Mouse (Mus musculus): Measurements from ENCODE around the gene Arhgef39. TPM values are rescaled to one million over a fixed set of nuclear protein-coding genes. Genes with fewer than 3 reads are reported as not detected.

The Arhgef39 gene
- total RNA-seq, 2 experiments from 2014 or later, result 29.2 to 40.9 TPM

- ATAC-seq (replicated peaks; ENCODE audit: low FRiP score, poor library complexity, severe bottlenecking), result no peak
Measured at GRCm38 (mm10) chr4:43482591-43482990, 16.9 kb downstream of the Arhgef39 start.

DNA sequence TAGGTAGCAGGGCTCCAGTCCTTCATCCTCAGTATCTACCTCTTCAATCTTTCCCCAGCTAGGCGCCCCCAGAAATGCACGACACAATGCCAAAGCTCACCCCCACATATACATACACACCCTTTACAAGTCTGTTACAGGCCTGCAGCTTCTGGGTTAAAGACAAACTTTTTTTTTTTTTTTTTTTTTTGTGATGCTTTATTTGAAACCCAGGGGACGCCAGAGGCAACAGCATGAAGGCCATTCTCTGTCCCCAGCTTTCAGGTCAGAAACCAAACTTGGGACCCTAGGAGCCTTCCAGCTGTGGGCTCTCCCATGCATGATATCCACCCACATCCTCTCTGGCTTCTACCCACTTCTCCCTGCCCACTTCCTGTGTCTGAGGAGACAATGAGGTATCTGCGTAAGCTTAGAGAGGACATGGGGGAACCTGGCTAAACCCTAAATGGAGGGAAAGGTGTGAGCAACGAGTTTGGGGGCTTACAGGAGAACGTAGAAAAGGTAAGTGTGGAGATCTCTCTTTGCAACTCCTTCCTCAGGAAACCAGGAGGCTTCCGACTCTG lies 17.5 kb downstream of the Arhgef39 start:
- ATAC-seq (replicated peaks; ENCODE audit: low FRiP score, poor library complexity, severe bottlenecking), result no peak

DNA sequence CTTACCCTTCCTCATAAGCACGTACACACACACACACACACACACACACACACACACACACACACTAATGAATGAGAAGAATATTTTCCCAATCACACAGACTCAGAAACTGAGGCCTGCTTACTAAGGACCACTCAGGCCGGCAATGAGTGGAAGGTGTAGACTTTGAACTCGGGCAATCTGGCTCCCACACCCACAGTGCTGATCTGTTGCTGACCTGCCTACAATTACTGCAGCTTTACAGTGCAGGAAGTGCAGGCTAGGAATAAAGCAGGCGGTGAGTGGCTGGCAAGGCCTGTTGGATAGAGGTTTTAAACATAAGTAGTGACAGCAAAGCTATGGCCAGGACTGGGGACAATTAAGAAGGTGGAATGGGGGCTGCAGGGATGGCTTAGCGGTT lies 18.5 kb downstream of the Arhgef39 start:
- ATAC-seq (replicated peaks; ENCODE audit: low FRiP score, poor library complexity, severe bottlenecking), result no peak

DNA sequence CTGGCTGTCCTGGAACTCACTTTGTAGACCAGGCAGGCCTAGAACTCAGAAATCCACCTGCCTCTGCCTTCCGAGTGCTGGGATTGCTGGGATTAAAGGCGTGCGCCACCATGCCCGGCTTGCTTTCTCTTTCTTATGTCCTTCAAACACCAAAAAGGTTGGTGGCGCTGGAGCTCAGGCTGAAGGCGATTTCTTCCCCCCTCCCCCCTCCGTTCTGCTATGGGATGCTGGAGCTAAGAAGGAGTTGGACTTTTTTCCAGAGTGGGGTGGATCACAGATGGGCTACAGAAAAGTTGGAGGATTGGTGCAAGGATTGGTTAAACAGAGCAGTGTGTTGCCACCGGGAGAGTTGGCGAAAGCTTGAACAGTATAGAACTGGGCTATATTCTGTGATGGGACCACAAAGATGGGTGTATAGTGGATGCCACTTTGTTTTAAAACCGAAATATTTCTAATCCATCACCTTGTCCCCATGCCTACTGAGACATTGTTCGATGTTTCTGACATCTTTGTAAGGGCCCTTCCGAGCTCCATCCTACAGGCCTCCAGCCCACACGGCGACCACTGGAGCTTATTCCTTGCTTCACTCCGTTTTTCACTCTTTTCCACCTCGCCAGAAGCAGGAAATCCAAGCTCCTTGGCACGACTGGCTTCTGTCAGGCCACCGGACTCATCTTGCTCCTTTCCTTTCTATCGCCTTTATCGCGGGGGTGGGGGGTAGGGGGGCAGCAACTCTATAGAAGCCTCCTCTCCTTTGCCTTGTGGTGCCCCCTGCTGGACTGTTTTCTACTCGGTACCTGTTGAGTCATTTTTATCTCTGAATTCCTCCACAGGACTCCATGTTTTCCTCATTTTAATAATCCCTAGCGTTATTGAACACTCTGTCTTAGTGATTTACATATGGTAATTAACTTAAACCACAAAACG lies 20.3 kb downstream of the Arhgef39 start:
- ATAC-seq (replicated peaks; ENCODE audit: low FRiP score, poor library complexity, severe bottlenecking), result no peak

- peak; percentile 44 for ATAC-seq (replicated peaks; ENCODE audit: low FRiP score, poor library complexity, severe bottlenecking)
Measured at GRCm38 (mm10) chr4:43478534-43478858, 21.0 kb downstream of the Arhgef39 start.

GRCm38 (mm10) chr4:43477857-43478533 lies 21.5 kb downstream of the Arhgef39 start:
- ATAC-seq (replicated peaks; ENCODE audit: low FRiP score, poor library complexity, severe bottlenecking), result peak; percentile 98

DNA sequence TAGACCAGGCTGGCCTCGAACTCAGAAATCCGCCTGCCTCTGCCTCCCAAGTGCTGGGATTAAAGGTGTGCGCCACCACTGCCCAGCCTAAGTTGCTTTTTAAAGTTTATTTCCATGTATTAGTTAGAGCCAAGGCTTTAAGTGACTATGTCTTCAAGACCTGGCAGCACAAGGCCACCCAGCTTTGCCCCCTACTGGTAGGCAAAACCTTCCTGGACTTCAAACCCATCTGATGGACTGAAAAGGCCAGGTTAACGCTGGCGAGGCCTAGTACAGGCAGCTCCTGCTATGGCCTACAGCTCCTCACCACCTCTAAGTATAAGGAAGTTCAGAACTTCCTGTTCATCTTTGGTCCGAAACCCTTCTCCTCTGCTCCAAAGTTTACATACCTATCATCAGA lies 22.9 kb downstream of the Arhgef39 start:
- no peak for ATAC-seq (replicated peaks; ENCODE audit: low FRiP score, poor library complexity, severe bottlenecking)

DNA sequence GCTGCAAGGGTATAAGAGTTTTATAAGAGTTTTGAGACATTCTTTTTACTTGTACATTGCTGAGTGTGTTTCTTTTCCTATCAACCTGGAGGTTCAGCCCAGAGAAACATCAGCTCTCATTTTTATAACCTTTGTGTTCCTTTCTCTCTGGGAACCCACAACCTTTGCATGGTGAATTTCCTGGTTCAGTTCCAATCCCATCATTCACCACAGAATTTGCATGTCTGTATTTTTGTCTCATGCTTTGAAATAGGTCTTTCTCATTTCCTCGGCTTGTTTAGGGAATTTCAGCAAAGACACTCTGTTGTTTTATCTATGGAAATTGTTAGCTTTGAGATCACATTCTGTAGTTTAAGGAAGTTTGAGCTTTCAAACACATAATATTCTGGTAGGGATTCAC lies 25.9 kb downstream of the Arhgef39 start:
- no peak for ATAC-seq (replicated peaks; ENCODE audit: low FRiP score, poor library complexity, severe bottlenecking)

DNA sequence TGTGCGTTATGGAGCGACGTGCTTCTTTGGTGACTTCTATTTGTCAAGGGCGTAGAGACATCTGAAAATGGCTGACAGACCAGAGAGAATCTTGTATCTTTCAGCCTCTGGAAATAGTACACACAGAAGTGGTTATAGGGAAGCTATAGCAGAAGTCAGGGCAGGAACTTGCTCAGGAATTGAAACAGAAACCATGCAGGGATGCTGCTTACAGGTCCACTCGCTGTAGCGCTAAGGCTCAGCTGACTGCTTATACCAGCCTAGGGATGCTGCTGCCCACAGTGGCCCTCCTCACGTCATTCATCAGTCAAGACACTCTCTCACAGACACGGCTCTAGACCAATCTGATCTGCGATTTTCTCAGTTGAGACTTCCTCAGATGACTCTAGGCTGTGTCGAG lies 29.2 kb downstream of the Arhgef39 start:
- ATAC-seq (replicated peaks; ENCODE audit: low FRiP score, poor library complexity, severe bottlenecking), result no peak

- ATAC-seq (replicated peaks; ENCODE audit: low FRiP score, poor library complexity, severe bottlenecking), result no peak
Measured at GRCm38 (mm10) chr4:43466872-43467271, 32.6 kb downstream of the Arhgef39 start.

- ATAC-seq (replicated peaks; ENCODE audit: low FRiP score, poor library complexity, severe bottlenecking), result no peak
Measured at GRCm38 (mm10) chr4:43465935-43466334, 33.6 kb downstream of the Arhgef39 start.

DNA sequence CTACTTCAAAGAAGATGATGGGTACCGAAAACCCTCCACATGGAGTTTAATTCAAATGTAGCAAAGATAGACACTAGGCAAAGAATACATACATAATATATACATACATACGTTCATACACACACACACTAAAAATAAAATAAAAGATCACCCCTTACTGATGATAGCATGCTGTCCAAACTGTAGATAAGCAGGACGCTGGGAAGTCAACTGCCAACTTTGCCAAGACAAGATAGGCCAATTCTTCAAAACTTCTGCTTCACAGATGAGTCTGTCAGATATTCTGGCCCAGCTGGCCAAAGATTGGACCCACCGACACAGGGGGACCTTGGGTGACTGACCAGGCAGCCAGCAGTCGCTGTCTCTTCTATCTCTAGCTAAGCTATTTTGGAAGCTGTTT lies 36.4 kb downstream of the Arhgef39 start:
- ATAC-seq (replicated peaks; ENCODE audit: low FRiP score, poor library complexity, severe bottlenecking), result no peak

- ATAC-seq (replicated peaks; ENCODE audit: low FRiP score, poor library complexity, severe bottlenecking), result no peak
Measured at GRCm38 (mm10) chr4:43457124-43457523, 42.4 kb downstream of the Arhgef39 start.

- ATAC-seq (replicated peaks; ENCODE audit: low FRiP score, poor library complexity, severe bottlenecking), result no peak
Measured at GRCm38 (mm10) chr4:43456470-43456869, 43.0 kb downstream of the Arhgef39 start.

DNA sequence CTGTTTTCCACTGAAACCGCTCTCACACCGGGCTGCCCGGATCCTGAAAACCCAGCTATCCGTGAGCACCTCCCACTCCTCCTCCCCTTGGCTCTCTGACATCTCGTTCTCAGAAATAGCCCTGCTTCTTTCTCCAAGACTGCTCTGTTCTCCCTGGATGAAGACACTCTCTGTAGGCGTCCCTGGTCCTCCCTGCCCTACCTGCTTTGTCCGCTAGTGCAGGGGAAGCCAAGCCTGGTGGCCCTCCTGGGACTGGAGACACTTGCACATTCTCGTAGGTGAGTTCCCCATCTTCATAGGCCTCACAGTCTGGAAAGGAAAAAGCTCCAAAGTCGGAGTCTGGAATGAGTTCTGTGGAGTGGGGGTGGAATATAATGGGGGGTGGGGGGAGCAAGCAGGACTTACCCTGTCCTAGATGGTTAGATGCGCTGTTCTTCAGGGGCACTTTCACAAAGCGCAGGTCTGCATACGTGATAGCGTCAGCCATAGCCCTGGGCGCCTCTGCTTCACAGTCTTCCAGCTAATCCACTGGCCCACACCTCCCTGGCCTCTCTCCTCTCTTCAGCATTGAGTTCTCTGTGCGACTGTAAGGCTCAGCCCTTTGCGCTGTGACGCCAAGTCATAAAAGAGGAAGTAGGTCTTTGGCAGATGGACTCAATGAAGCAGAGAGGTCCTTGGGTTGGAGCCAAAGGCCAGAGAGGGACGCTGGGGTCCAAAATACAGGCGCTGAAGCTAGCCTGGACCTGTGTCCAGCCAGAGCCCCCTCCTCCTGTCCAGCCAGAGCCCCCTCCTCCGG lies 45.3 kb downstream of the Arhgef39 start, which contains the start of gene Cd72:
Gene Cd72 (minus strand): TSS at position 588 of the 796 bp plus-strand sequence.
- no peak for ATAC-seq (replicated peaks; ENCODE audit: low FRiP score, poor library complexity, severe bottlenecking)

- no peak for ATAC-seq (replicated peaks; ENCODE audit: low FRiP score, poor library complexity, severe bottlenecking)
Measured at GRCm38 (mm10) chr4:43453413-43453812, 46.1 kb downstream of the Arhgef39 start.

DNA sequence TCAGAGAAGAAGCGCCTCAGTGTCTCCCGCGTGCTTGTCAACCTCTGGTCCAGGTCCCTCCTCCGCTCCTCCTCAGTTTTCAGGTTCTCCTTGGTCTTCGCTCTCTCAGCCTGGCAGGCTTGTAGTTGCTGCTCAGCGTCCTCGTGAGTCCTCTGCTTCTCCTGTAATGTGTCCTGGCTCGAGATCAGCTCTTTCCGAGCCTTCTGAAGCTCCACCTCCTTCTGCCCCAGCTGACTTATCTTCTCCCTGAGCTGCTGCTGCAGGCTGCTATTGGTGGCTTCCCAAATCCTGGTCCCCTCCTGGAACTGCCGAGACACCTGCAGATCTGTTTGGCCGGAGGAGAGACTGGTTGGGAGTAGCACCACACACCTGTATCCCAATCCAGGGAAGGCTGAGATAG lies 47.2 kb downstream of the Arhgef39 start:
- ATAC-seq (replicated peaks; ENCODE audit: low FRiP score, poor library complexity, severe bottlenecking), result no peak

DNA sequence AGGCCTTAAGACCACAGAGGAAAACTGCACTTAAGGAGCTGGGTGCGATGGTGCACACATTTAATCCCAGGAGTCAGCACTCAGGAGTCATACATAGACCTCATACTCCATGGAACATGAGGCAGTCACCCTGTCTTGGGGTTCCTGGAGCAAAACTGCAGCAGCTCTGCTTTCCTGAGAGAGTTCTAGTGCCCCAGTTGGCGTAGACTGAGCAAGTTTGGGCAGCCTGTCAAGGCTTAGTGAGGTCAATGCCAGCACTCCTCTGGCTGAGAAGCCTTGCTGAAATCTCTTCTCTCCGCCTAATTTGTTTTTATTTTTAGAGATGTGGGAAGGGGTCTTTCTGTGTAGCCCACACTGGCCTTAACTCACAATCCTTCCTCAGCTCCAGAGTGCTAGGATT lies 50.9 kb downstream of the Arhgef39 start:
- ATAC-seq (replicated peaks; ENCODE audit: low FRiP score, poor library complexity, severe bottlenecking), result no peak

GRCm38 (mm10) chr4:43447251-43447650 lies 52.2 kb downstream of the Arhgef39 start:
- ATAC-seq (replicated peaks; ENCODE audit: low FRiP score, poor library complexity, severe bottlenecking), result no peak

All from erythroblast, adult 5-6 weeks (primary cell).